Comparison of ENCODE assay signal across 19 mouse cellular contexts in genomic region chr10:111637084-111637735, GRCm38 (mm10).
DNase-seq lines count a peak whose midpoint lies in the region; ATAC-seq and TF ChIP-seq lines count a peak whose summit lies in the region.
"Had no signal": no experiment of that assay in that cellular context is flagged by ENCODE, and none has a peak within 500 bp of the region (broad histone marks: within the 10 kb centered on the region; RNA-seq: fewer than 3 reads in every experiment).

No protein-coding gene starts in this region.

- no peaks in the 10 kb centered on the region for H3K27me3 ChIP-seq in liver, embryonic 15.5 days
- no peaks in the 10 kb centered on the region for H3K27me3 ChIP-seq in liver, embryonic 12.5 days (replicated peaks)
- H3K27me3 ChIP-seq in Patski, result no peaks in the 10 kb centered on the region
- H3K27me3 ChIP-seq: embryonic facial prominence, embryonic 15.5 days; forebrain, embryonic 12.5 days; heart, embryonic 12.5 days; hindbrain, embryonic 15.5 days had no signal

- no peaks in the 10 kb centered on the region for H3K36me3 ChIP-seq in liver, embryonic 15.5 days (replicated peaks)
- H3K36me3 ChIP-seq in liver, embryonic 12.5 days, result no peaks in the 10 kb centered on the region
- H3K36me3 ChIP-seq: embryonic facial prominence, embryonic 15.5 days; forebrain, embryonic 12.5 days; heart, embryonic 12.5 days; hindbrain, embryonic 15.5 days had no signal

- intact Hi-C loops in left cerebral cortex, postnatal 4 days (cut with DNase I), result no loop called here

- TF ChIP-seq CTCF in Patski (IDR thresholded peaks at IDR 0.05), result no peak

- no peaks in the 10 kb centered on the region for H3K4me1 ChIP-seq in liver, embryonic 15.5 days (replicated peaks)
- H3K4me1 ChIP-seq in liver, embryonic 12.5 days, result no peaks in the 10 kb centered on the region
- H3K4me1 ChIP-seq: forebrain, embryonic 12.5 days; heart, embryonic 12.5 days; hindbrain, embryonic 15.5 days had no signal

- ATAC-seq in liver, embryonic 15.5 days (ENCODE audit: insufficient read depth), result peak; percentile 34; the same call in 1 of the 2 replicates
- no peak; the same call in 1 of the 2 replicates for ATAC-seq in liver, embryonic 12.5 days
- ATAC-seq in Patski, result no peak
- ATAC-seq: forebrain, embryonic 16.5 days had no signal

- CTCF ChIA-PET in Patski (lab: Charles Lee), result interaction anchor here (0.6 to 1.5 kb wide), 7 partner anchors 9 to 120 kb away, joined by 3 to 5 read pairs (median 4); no protein-coding TSS in a partner anchor

- no peak overlapping the region for H3K4me2 ChIP-seq in liver, embryonic 15.5 days
- no peak overlapping the region for H3K4me2 ChIP-seq in liver, embryonic 12.5 days
- H3K4me2 ChIP-seq: embryonic facial prominence, embryonic 15.5 days; forebrain, embryonic 12.5 days; heart, embryonic 12.5 days; hindbrain, embryonic 15.5 days had no signal

- WGBS in liver, embryonic 15.5 days (ENCODE audit: insufficient replicate concordance), result 72% methylated on average over 12 of the region's 12 CpGs
- WGBS in liver, embryonic 12.5 days (ENCODE audit: insufficient replicate concordance), result 78% methylated on average over 12 of the region's 12 CpGs

- H3K9me3 ChIP-seq in liver, embryonic 15.5 days (replicated peaks), result no peaks in the 10 kb centered on the region
- no peaks in the 10 kb centered on the region for H3K9me3 ChIP-seq in liver, embryonic 12.5 days (replicated peaks)
- H3K9me3 ChIP-seq: embryonic facial prominence, embryonic 15.5 days; forebrain, embryonic 12.5 days; heart, embryonic 12.5 days; hindbrain, embryonic 15.5 days had no signal

- no peak overlapping the region for H3K4me3 ChIP-seq in liver, embryonic 15.5 days (replicated peaks)
- no peak overlapping the region for H3K4me3 ChIP-seq in liver, embryonic 12.5 days
- H3K4me3 ChIP-seq: embryonic facial prominence, embryonic 15.5 days; forebrain, embryonic 12.5 days; heart, embryonic 12.5 days; hindbrain, embryonic 15.5 days had no signal

- peak; percentile 38 for DNase-seq in 416B (ENCODE audit: low read depth)
- peak; percentile 24 for DNase-seq in Patski (ENCODE audit: low read depth, low spot score)
- peak; percentile 31 for DNase-seq in induced T-regulatory cell, adult 2 months (ENCODE audit: low read depth)
- DNase-seq in urinary bladder, postnatal 10 days (ENCODE audit: low spot score), result no peak
- DNase-seq in left cerebral cortex, postnatal 4 days, result no peak
- no peak for DNase-seq in adrenal gland, postnatal 4 days (ENCODE audit: low spot score in 2 of 2)
- DNase-seq: adrenal gland, adult 2 months; adrenal gland, postnatal 25 days; cerebellum, adult 2 months; cerebellum, postnatal 10 days; embryo, embryonic 11 days; gastrocnemius, postnatal 14 days had no signal

- in situ Hi-C loops in Patski (cut with MboI; ENCODE audit: low pct_unique_long_range_greater_than_20kb), result no loop called here

- POLR2A ChIA-PET in Patski (lab: Charles Lee), result no interaction called here

- H3K27ac ChIP-seq in liver, embryonic 15.5 days (replicated peaks), result no peak overlapping the region
- no peak overlapping the region for H3K27ac ChIP-seq in liver, embryonic 12.5 days
- H3K27ac ChIP-seq: embryonic facial prominence, embryonic 15.5 days; forebrain, embryonic 12.5 days; hindbrain, embryonic 15.5 days had no signal

- H3K9ac ChIP-seq in liver, embryonic 15.5 days, result no peak overlapping the region
- no peak overlapping the region for H3K9ac ChIP-seq in liver, embryonic 12.5 days
- H3K9ac ChIP-seq: embryonic facial prominence, embryonic 15.5 days; forebrain, embryonic 12.5 days; heart, embryonic 12.5 days; hindbrain, embryonic 15.5 days had no signal

Comparison
In these comparisons a context has a peak if more than half of its experiments do, and no peak if none do; other contexts are left out.
1. DNase-seq: peak in 416B (single experiment), Patski (single experiment) and induced T-regulatory cell, adult 2 months (single experiment); none in urinary bladder, postnatal 10 days (single experiment), left cerebral cortex, postnatal 4 days (single experiment) and adrenal gland, postnatal 4 days (0 of 2).